ENCODE assay signal across 15 mouse cellular contexts in genomic region chr2:24311302-24312001, GRCm38 (mm10). TPM values are rescaled to one million over a fixed set of nuclear protein-coding genes. Genes with fewer than 3 reads are reported as not detected.
DNase-seq lines count a peak whose midpoint lies in the region; TF ChIP-seq lines count a peak whose summit lies in the region.
"Had no signal": no experiment of that assay in that cellular context is flagged by ENCODE, and none has a peak within 500 bp of the region (broad histone marks: within the 10 kb centered on the region; RNA-seq: fewer than 3 reads in every experiment).

No protein-coding gene starts in this region.

- H3K27me3 ChIP-seq in liver, adult 2 months (ENCODE audit: control insufficient read depth, insufficient read depth, low read length) = no peaks in the 10 kb centered on the region
- H3K27me3 ChIP-seq: limb, embryonic 13.5 days had no signal

- 0 out of 2 replicates have a peak, but pooled peaks cover 3% of the 10 kb centered on the region for H3K4me1 ChIP-seq in liver, adult 2 months (ENCODE audit: control insufficient read depth, insufficient read depth, low read length)
- H3K4me1 ChIP-seq: heart, embryonic 10.5 days; limb, embryonic 13.5 days had no signal

- no peaks in the 10 kb centered on the region for H3K36me3 ChIP-seq in liver, adult 2 months (ENCODE audit: control insufficient read depth, insufficient read depth, low read length)
- H3K36me3 ChIP-seq in macrophage (ENCODE audit: inconsistent target) = no peaks in the 10 kb centered on the region
- H3K36me3 ChIP-seq: heart, embryonic 10.5 days; limb, embryonic 13.5 days had no signal

- no peak for TF ChIP-seq POLR2A in liver, adult 2 months (IDR thresholded peaks at IDR 0.05; ENCODE audit: extremely low read depth, insufficient read depth, low read length)

- intact Hi-C loops in heart, postnatal 10 days (cut with DNase I) = no loop called here

- H3K27ac ChIP-seq in liver, adult 2 months (replicated peaks; ENCODE audit: insufficient read depth, low read depth, low read length) = no peak overlapping the region
- H3K27ac ChIP-seq in macrophage = peak overlapping the region; percentile 54
- H3K27ac ChIP-seq: heart, embryonic 10.5 days; limb, embryonic 13.5 days had no signal

- H3K79me2 ChIP-seq in liver, adult 2 months (ENCODE audit: control insufficient read depth, insufficient read depth, low read length) = no peaks in the 10 kb centered on the region
- no peaks in the 10 kb centered on the region for H3K79me2 ChIP-seq in macrophage (ENCODE audit: inconsistent target)

- no peak overlapping the region for H3K9ac ChIP-seq in liver, adult 2 months (ENCODE audit: low read depth, low read length)
- H3K9ac ChIP-seq: limb, embryonic 13.5 days had no signal

- WGBS in liver, adult 2 months = 21% methylated on average over 6 of the region's 6 CpGs
- 9% methylated on average over 6 of the region's 6 CpGs for WGBS in macrophage (ENCODE audit: missing documents)

- H3K4me3 ChIP-seq in liver, adult 2 months (ENCODE audit: insufficient read depth, low read depth, low read length) = no peak overlapping the region
- no peak overlapping the region for H3K4me3 ChIP-seq in macrophage (ENCODE audit: inconsistent target)
- H3K4me3 ChIP-seq: heart, embryonic 10.5 days; limb, embryonic 13.5 days had no signal

- peak; percentile 32 for DNase-seq in layer of hippocampus, adult 9-11 months
- no peak for DNase-seq in layer of hippocampus, postnatal 14 days (ENCODE audit: low spot score in 2 of 2)
- DNase-seq in liver, adult 2 months (ENCODE audit: extremely low read depth, low read depth, low spot score) = peak; percentile 69
- DNase-seq in thymus, postnatal 36 days = peak; percentile 4 to 7
- DNase-seq in right cerebral cortex, adult 18-20 months = no peak
- no peak for DNase-seq in gastrocnemius, postnatal 25 days
- no peak for DNase-seq in heart, postnatal 10 days
- DNase-seq: adrenal gland, postnatal 14 days; kidney, adult 11 months; retina, postnatal 1 day had no signal

- TF ChIP-seq CTCF in liver, adult 2 months (IDR thresholded peaks at IDR 0.05; ENCODE audit: low read depth, low read length) = no peak

RNA-seq across cellular contexts. Expression of gene Il1f10, which starts 20.5 kb away (rescaled TPM):
- not detected for total RNA-seq in layer of hippocampus, postnatal 14 days (2021)
- not detected in 2 replicates for total RNA-seq in liver, adult 2 months (2014; rRNA removed)
- not detected in 2 replicates for polyA plus RNA-seq in liver, adult 2 months (2012; rRNA removed)
- total RNA-seq in macrophage (2018; cell fraction: chromatin; rRNA removed) = not detected
- total RNA-seq in macrophage (2018; cell fraction: cytosol; rRNA removed) = not detected
- not detected for total RNA-seq in macrophage (2018; cell fraction: nucleus; rRNA removed)
- polyA plus RNA-seq in macrophage (2018) = not detected in 3 replicates
- not detected for total RNA-seq in gastrocnemius, postnatal 25 days (2021)
- not detected for total RNA-seq in heart, postnatal 10 days (2021)
- total RNA-seq: adrenal gland, postnatal 14 days; MEL had no signal
- polyA plus RNA-seq: forebrain, embryonic 16.5 days; heart, embryonic 10.5 days; limb, embryonic 13.5 days had no signal

RNA-seq across cellular contexts. Expression of gene Il1rn, which starts 25.2 kb away (rescaled TPM):
- not detected for total RNA-seq in layer of hippocampus, postnatal 14 days (2021)
- total RNA-seq in liver, adult 2 months (2014; rRNA removed) = 10.8 and 13.9 TPM in 2 replicates
- 1.3 and 1.5 TPM in 2 replicates for polyA plus RNA-seq in liver, adult 2 months (2012; rRNA removed)
- 100 to 1,000 TPM in 9 of 26 experiments, 10 to 100 TPM in 14, 1 to 10 TPM in 3; 5.6 to 659 (median 57.4) TPM for total RNA-seq in macrophage (2018; cell fraction: chromatin; rRNA removed)
- total RNA-seq in macrophage (2018; cell fraction: cytosol; rRNA removed) = 100 to 1,000 TPM in 19 of 26 experiments, 10 to 100 TPM in 7; 51.6 to 924 (median 156) TPM
- total RNA-seq in macrophage (2018; cell fraction: nucleus; rRNA removed) = 1,000 to 10,000 TPM in 1 of 26 experiments, 100 to 1,000 TPM in 16, 10 to 100 TPM in 9; 32.4 to 1,355 (median 151) TPM
- polyA plus RNA-seq in macrophage (2018) = 61.2 to 130 TPM (median 113 TPM) in 3 replicates
- not detected for total RNA-seq in gastrocnemius, postnatal 25 days (2021)
- under 1 TPM in 1 of 2 experiments, not detected in 1; 0.20 TPM for total RNA-seq in heart, postnatal 10 days (2021)
- total RNA-seq: MEL had no signal
- polyA plus RNA-seq: forebrain, embryonic 16.5 days; heart, embryonic 10.5 days had no signal

RNA-seq across cellular contexts. Expression of gene Il1f5, which starts 34.7 kb away (rescaled TPM):
- not detected for total RNA-seq in layer of hippocampus, postnatal 14 days (2021)
- not detected in 2 replicates for total RNA-seq in liver, adult 2 months (2014; rRNA removed)
- not detected in 2 replicates for polyA plus RNA-seq in liver, adult 2 months (2012; rRNA removed)
- not detected for total RNA-seq in macrophage (2018; cell fraction: chromatin; rRNA removed)
- total RNA-seq in macrophage (2018; cell fraction: cytosol; rRNA removed) = not detected
- not detected for total RNA-seq in macrophage (2018; cell fraction: nucleus; rRNA removed)
- polyA plus RNA-seq in macrophage (2018) = not detected in 3 replicates
- not detected for total RNA-seq in gastrocnemius, postnatal 25 days (2021)
- total RNA-seq in heart, postnatal 10 days (2021) = not detected
- total RNA-seq: adrenal gland, postnatal 14 days; MEL had no signal
- polyA plus RNA-seq: forebrain, embryonic 16.5 days; heart, embryonic 10.5 days had no signal

RNA-seq across cellular contexts. Expression of gene Psd4, which starts 55.9 kb away (rescaled TPM):
- 1 to 10 TPM; 1.2 to 1.8 TPM for total RNA-seq in layer of hippocampus, postnatal 14 days (2021)
- 1.6 and 3.7 TPM in 2 replicates for total RNA-seq in liver, adult 2 months (2014; rRNA removed)
- polyA plus RNA-seq in liver, adult 2 months (2012; rRNA removed) = 1.5 and 2.1 TPM in 2 replicates
- total RNA-seq in macrophage (2018; cell fraction: chromatin; rRNA removed) = 100 to 1,000 TPM in 16 of 26 experiments, 10 to 100 TPM in 10; 40.5 to 257 (median 105) TPM
- 10 to 100 TPM; 28.6 to 69.4 (median 43.0) TPM for total RNA-seq in macrophage (2018; cell fraction: cytosol; rRNA removed)
- total RNA-seq in macrophage (2018; cell fraction: nucleus; rRNA removed) = 100 to 1,000 TPM in 4 of 26 experiments, 10 to 100 TPM in 22; 42.6 to 255 (median 84.4) TPM
- polyA plus RNA-seq in macrophage (2018) = 26.6 to 56.4 TPM (median 37.3 TPM) in 3 replicates
- under 1 TPM; 0.13 to 0.49 TPM for total RNA-seq in gastrocnemius, postnatal 25 days (2021)
- 1 to 10 TPM; 1.3 to 2.2 TPM for total RNA-seq in heart, postnatal 10 days (2021)
- total RNA-seq: MEL had no signal

Comparison
In these comparisons a context has a peak if more than half of its experiments do, and no peak if none do; other contexts are left out.
1. DNase-seq: peak in layer of hippocampus, adult 9-11 months (single experiment), liver, adult 2 months (single experiment) and thymus, postnatal 36 days (2 of 2); none in layer of hippocampus, postnatal 14 days (0 of 2), right cerebral cortex, adult 18-20 months (single experiment), gastrocnemius, postnatal 25 days (single experiment) and heart, postnatal 10 days (0 of 2).